Mouse (Mus musculus) layer of hippocampus, adult 9-10 months (tissue): Measurements from ENCODE around the gene Bptf.
"Not testable (repeated sequence)": the region's sequence is repeated elsewhere in the genome, so short reads cannot be mapped to it uniquely, and the experiment has no call there.

Source experiments
- DNase-seq: peaks from one replicate; pipeline ENCODE4 v3.0.0; 2022; ENCODE audit warnings: low spot score

Gene Bptf

GRCm38 (mm10) chr11:107117789-107118188, 14.1 kb downstream of the Bptf start:
- no peak for DNase-seq

- no peak for DNase-seq
Observed at GRCm38 (mm10) chr11:107113881-107114557, 17.9 kb downstream of the Bptf start.

GRCm38 (mm10) chr11:107113112-107113511, 18.8 kb downstream of the Bptf start:
- no peak for DNase-seq

- no peak for DNase-seq
Observed at GRCm38 (mm10) chr11:107109669-107110068, 22.3 kb downstream of the Bptf start.

- no peak for DNase-seq
Observed at GRCm38 (mm10) chr11:107108892-107109291, 23.0 kb downstream of the Bptf start.

- no peak for DNase-seq
Observed at GRCm38 (mm10) chr11:107107725-107108078, 24.2 kb downstream of the Bptf start.

- no peak for DNase-seq
Observed at GRCm38 (mm10) chr11:107106978-107107724, 24.8 kb downstream of the Bptf start.

- DNase-seq, result no peak
Observed at GRCm38 (mm10) chr11:107106461-107106860, 25.5 kb downstream of the Bptf start.

- DNase-seq, result peak; percentile 41
Observed at GRCm38 (mm10) chr11:107105227-107105626, 26.7 kb downstream of the Bptf start.

- DNase-seq, result no peak
Observed at GRCm38 (mm10) chr11:107103736-107104135, 28.2 kb downstream of the Bptf start.

- no peak for DNase-seq
Observed at GRCm38 (mm10) chr11:107103224-107103589, 28.7 kb downstream of the Bptf start.

GRCm38 (mm10) chr11:107102465-107103223, 29.3 kb downstream of the Bptf start:
- no peak for DNase-seq

GRCm38 (mm10) chr11:107096973-107097372, 35.0 kb downstream of the Bptf start:
- no peak for DNase-seq

GRCm38 (mm10) chr11:107093871-107094270, 38.1 kb downstream of the Bptf start:
- DNase-seq, result no peak

GRCm38 (mm10) chr11:107092637-107093036, 39.3 kb downstream of the Bptf start:
- no peak for DNase-seq

GRCm38 (mm10) chr11:107085866-107086265, 46.1 kb downstream of the Bptf start:
- DNase-seq, result no peak

- no peak for DNase-seq
Observed at GRCm38 (mm10) chr11:107083480-107083879, 48.4 kb downstream of the Bptf start.

GRCm38 (mm10) chr11:107065216-107065785, 66.6 kb downstream of the Bptf start:
- no peak for DNase-seq

- no peak for DNase-seq
Observed at GRCm38 (mm10) chr11:107064590-107064989, 67.3 kb downstream of the Bptf start.

- no peak for DNase-seq
Observed at GRCm38 (mm10) chr11:107063067-107063466, 68.9 kb downstream of the Bptf start.

GRCm38 (mm10) chr11:107060941-107061340, 71.0 kb downstream of the Bptf start:
- peak; percentile 25 for DNase-seq

GRCm38 (mm10) chr11:107059634-107060033, 72.3 kb downstream of the Bptf start:
- not testable (repeated sequence) for DNase-seq

- no peak for DNase-seq
Observed at GRCm38 (mm10) chr11:107057391-107057790, 74.5 kb downstream of the Bptf start.
